Mouse (Mus musculus): ENCODE data around the gene Rps12-ps3.

DNA sequence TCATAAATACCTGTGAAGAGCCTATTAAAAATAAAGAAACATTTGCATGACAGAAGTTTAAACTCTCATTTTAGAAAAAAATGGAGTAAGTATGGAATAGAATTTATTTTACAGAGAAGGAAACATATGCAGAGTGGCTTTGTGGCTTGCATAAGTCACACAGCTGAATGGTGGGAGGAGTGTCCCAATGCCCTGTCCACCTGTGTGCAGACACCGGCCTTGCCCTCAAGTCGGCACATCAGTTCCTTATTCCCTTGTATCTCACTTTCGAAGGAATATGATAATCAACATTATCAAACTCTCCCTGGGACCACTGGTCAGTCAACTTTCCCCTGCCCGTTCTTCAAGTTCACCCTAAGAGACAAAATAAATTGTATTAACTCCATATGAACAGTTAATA lies 35.8 kb downstream of the Rps12-ps3 start:
- TF ChIP-seq CTCF (IDR thresholded peaks at IDR 0.05) (no peak), EP300 (IDR thresholded peaks at IDR 0.05) (no peak)

Measured in lung, postnatal 0 days (tissue).